Mouse (Mus musculus) small intestine, adult 2 months (tissue): ENCODE measurements at regions not wholly inside any gene's neighbourhood (a gene's known extent, or its start where the extent isn't known, plus 50 kb on each side); places are given as distances from the start of the nearest gene placed in this dataset.

ENCODE experiments used
- CTCF ChIP-seq: fragments of 200-500 bp; IDR thresholded peaks from 2 replicates; pipeline ENCODE4 v1.5.1; 2012; ENCODE audit warnings: low read depth, mild to moderate bottlenecking, control low read depth, inconsistent platforms, low read length, moderate library complexity, mixed read lengths; ENCODE audit not compliant: insufficient replicate concordance, insufficient read length; ENCODE audit errors: extremely low read depth
- POLR2A ChIP-seq: fragments of 200-500 bp; IDR thresholded peaks from 2 replicates; pipeline ENCODE4 v1.6.1; 2012; ENCODE audit warnings: low read depth, mild to moderate bottlenecking, control low read depth, inconsistent platforms, low read length, moderate library complexity

DNA sequence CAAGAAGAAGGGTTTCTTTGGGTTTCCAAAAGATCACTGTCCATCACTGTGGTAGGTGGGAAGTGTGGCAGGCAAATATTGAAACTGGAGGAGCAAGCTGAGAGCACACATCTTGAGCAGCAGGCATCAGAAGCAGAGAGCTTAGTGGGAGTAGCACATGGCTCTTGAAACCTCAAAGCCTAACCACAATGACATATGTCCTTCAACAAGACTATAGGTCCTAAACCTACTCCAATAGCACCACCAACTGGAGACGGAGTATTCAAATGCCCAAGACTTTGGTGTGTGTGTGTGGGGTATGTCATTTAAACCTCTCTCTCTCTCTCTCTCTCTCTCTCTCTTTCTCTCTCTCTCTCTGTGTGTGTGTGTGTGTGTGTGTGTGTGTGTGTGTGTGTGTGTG, 88.1 kb upstream of the Sash1 start:
- no peak for TF ChIP-seq POLR2A
- TF ChIP-seq CTCF, result no peak
